Mouse (Mus musculus) stomach, postnatal 0 days (tissue): ENCODE measurements around the gene Tnfrsf25.

Source experiments
- CTCF ChIP-seq: IDR thresholded peaks from 2 replicates; pipeline ENCODE4 v1.5.1; 2016; ENCODE audit warnings: antibody characterized with exemption, low read depth, mild to moderate bottlenecking, moderate library complexity
- EP300 ChIP-seq: optimal IDR thresholded peaks from 2 replicates; pipeline ENCODE3; 2016; ENCODE audit warnings: antibody characterized with exemption

GRCm38 (mm10) chr4:152084616-152085015 is 31.1 kb upstream of the Tnfrsf25 start:
- TF ChIP-seq CTCF (no peak), EP300 (no peak)
